Mouse (Mus musculus): ENCODE measurements at regions not wholly inside any gene's neighbourhood (a gene's known extent, or its start where the extent isn't known, plus 50 kb on each side); places are given as distances from the start of the nearest gene placed in this dataset.

DNA sequence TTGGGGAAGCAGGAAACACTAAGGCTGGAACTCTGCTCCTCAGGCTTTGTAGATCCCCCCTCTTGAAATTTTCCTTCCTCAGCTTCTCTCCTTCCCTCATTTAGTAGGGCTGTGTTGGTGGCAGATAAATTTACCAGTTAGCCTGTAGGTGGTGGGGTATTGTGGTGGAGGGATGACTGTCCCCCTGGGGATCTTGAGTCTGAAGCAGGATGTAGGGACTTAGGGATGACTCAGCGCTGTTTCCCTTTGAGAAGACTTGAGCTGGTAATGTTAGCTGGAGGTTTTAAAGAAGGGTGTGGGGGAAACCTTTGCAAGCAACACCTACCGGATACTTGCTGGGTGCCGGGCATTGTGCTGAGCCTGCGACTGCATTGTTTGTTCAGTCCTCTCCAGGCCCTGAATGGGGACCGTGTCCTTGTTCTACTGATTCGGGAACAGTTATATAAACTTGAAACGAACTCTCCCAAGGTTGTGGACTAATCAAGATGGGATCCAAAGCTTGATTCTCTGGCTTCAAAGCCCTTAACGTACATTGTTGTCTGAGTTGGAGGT, 115.5 kb upstream of the Fstl4 start:
- 43% methylated on average over 8 of the region's 8 CpGs for WGBS

DNA sequence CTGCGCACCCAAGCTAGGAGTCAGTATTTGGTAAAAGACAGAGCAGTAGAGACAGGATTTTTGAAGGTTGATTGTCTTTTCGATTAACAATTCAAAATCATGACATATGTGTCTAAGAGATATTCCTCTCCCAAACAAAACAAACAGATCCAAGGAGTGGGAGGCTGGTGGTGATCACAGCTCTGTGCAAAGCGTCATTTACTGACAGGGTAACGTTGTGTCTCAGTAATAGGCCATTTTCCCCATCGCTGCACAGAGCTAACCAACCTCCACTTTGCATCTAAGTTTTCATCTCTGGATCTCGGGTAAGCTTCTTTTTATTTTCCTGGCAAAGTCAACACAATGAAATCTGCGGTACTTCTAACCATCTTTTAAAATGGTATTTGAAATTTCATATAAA, 109.8 kb upstream of the Fstl4 start:
- 86% methylated on average over 7 of the region's 7 CpGs for WGBS
- Histone ChIP-seq H3K9ac (ENCODE audit: low read depth, low read length) (no peak overlapping the region), H3K36me3 (ENCODE audit: control insufficient read depth, insufficient read depth, low read length) (no peaks in the 10 kb centered on the region), H3K27ac (replicated peaks; ENCODE audit: insufficient read depth, low read depth, low read length) (no peak overlapping the region), H3K79me2 (ENCODE audit: control insufficient read depth, insufficient read depth, low read length) (no peaks in the 10 kb centered on the region), H3K4me3 (ENCODE audit: insufficient read depth, low read depth, low read length) (no peak overlapping the region), H3K27me3 (ENCODE audit: control insufficient read depth, insufficient read depth, low read length) (no peaks in the 10 kb centered on the region), H3K4me1 (ENCODE audit: control insufficient read depth, insufficient read depth, low read length) (no peaks in the 10 kb centered on the region)
- no peak for DNase-seq (ENCODE audit: extremely low read depth, low read depth, low spot score)
- TF ChIP-seq CTCF (IDR thresholded peaks at IDR 0.05; ENCODE audit: low read depth, low read length) (no peak), POLR2A (IDR thresholded peaks at IDR 0.05; ENCODE audit: extremely low read depth, insufficient read depth, low read length) (no peak)

More for the DNA sequence above, 115.5 kb upstream of the Fstl4 start:
- H3K79me2 ChIP-seq (ENCODE audit: control insufficient read depth, insufficient read depth, low read length) = no peaks in the 10 kb centered on the region
- no peak overlapping the region for H3K27ac ChIP-seq (replicated peaks; ENCODE audit: insufficient read depth, low read depth, low read length)
- H3K4me3 ChIP-seq (ENCODE audit: insufficient read depth, low read depth, low read length) = no peak overlapping the region
- H3K9ac ChIP-seq (ENCODE audit: low read depth, low read length) = no peak overlapping the region
- H3K4me1 ChIP-seq (ENCODE audit: control insufficient read depth, insufficient read depth, low read length) = no peaks in the 10 kb centered on the region
- DNase-seq (ENCODE audit: extremely low read depth, low read depth, low spot score) = no peak
- no peaks in the 10 kb centered on the region for H3K27me3 ChIP-seq (ENCODE audit: control insufficient read depth, insufficient read depth, low read length)
- TF ChIP-seq POLR2A (IDR thresholded peaks at IDR 0.05; ENCODE audit: extremely low read depth, insufficient read depth, low read length) (no peak), CTCF (IDR thresholded peaks at IDR 0.05; ENCODE audit: low read depth, low read length) (no peak)
- no peaks in the 10 kb centered on the region for H3K36me3 ChIP-seq (ENCODE audit: control insufficient read depth, insufficient read depth, low read length)

DNA sequence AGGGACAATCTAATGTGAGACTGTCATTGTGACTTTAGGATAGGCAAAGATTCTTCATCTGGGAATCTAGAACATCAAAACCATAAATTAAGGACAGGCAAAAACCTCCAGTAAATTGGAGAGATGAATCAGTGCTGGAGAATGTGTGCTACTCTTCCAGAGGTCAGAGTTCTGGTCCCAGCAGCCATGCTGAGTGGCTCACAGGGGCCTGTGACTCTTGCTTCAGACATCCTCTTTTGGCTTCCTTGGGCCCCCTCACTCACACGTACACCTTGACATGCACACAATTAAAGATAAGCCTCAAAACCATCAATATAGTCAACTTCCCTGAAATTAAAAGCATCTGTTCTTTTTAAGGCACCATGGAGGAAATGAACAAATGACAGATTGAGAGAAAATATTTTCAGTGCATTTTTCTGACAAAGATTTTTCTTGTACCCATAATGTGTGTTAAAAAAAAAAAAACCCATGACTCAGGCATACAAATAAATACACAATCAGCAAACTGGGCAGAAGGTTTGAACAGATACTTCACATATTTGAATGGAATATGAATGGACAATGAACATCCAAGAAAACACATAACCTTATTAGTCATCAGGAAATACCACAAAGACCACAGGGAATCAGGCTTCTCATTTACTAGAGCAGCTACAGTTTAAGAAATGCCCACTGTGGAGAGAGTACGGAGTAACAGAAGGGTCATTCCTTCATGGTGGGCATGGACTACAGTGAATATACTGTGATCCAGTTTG, 108.5 kb upstream of the Fstl4 start:
- Histone ChIP-seq H3K36me3 (ENCODE audit: control insufficient read depth, insufficient read depth, low read length) (no peaks in the 10 kb centered on the region), H3K27me3 (ENCODE audit: control insufficient read depth, insufficient read depth, low read length) (no peaks in the 10 kb centered on the region), H3K27ac (replicated peaks; ENCODE audit: insufficient read depth, low read depth, low read length) (no peak overlapping the region), H3K4me3 (ENCODE audit: insufficient read depth, low read depth, low read length) (no peak overlapping the region), H3K79me2 (ENCODE audit: control insufficient read depth, insufficient read depth, low read length) (no peaks in the 10 kb centered on the region), H3K4me1 (ENCODE audit: control insufficient read depth, insufficient read depth, low read length) (no peaks in the 10 kb centered on the region), H3K9ac (ENCODE audit: low read depth, low read length) (no peak overlapping the region)
- TF ChIP-seq CTCF (IDR thresholded peaks at IDR 0.05; ENCODE audit: low read depth, low read length) (no peak), POLR2A (IDR thresholded peaks at IDR 0.05; ENCODE audit: extremely low read depth, insufficient read depth, low read length) (no peak)
- DNase-seq (ENCODE audit: extremely low read depth, low read depth, low spot score) = no peak
- WGBS = 72% methylated on average over 2 of the region's 2 CpGs

DNA sequence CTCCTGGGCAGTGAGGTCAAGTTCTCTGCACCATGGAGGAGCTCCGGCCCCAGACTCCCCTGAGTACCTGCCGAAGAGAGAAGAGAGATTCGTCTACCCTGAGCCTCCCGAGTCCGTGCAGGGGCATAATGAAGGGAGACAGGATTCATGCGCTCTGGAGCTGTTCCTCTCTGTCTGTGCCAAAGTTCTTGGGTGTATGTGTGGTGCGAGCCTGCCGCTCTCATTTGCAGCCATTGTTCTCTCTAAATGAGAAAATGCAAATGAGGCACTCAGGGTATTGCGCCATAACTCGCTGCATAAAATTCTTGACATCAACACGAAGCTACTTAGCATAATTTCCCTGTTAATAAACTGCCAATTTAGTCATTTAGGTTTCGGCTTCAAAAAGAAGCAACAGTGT, 103.2 kb upstream of the Fstl4 start:
- no peak overlapping the region for H3K9ac ChIP-seq (ENCODE audit: low read depth, low read length)
- H3K27ac ChIP-seq (replicated peaks; ENCODE audit: insufficient read depth, low read depth, low read length) = no peak overlapping the region
- H3K79me2 ChIP-seq (ENCODE audit: control insufficient read depth, insufficient read depth, low read length) = no peaks in the 10 kb centered on the region
- no peaks in the 10 kb centered on the region for H3K4me1 ChIP-seq (ENCODE audit: control insufficient read depth, insufficient read depth, low read length)
- TF ChIP-seq CTCF (IDR thresholded peaks at IDR 0.05; ENCODE audit: low read depth, low read length) = no peak
- TF ChIP-seq POLR2A (IDR thresholded peaks at IDR 0.05; ENCODE audit: extremely low read depth, insufficient read depth, low read length) = no peak
- H3K36me3 ChIP-seq (ENCODE audit: control insufficient read depth, insufficient read depth, low read length) = no peaks in the 10 kb centered on the region
- 86% methylated on average over 12 of the region's 12 CpGs for WGBS
- H3K27me3 ChIP-seq (ENCODE audit: control insufficient read depth, insufficient read depth, low read length) = no peaks in the 10 kb centered on the region
- no peak for DNase-seq (ENCODE audit: extremely low read depth, low read depth, low spot score)
- H3K4me3 ChIP-seq (ENCODE audit: insufficient read depth, low read depth, low read length) = no peak overlapping the region

DNA sequence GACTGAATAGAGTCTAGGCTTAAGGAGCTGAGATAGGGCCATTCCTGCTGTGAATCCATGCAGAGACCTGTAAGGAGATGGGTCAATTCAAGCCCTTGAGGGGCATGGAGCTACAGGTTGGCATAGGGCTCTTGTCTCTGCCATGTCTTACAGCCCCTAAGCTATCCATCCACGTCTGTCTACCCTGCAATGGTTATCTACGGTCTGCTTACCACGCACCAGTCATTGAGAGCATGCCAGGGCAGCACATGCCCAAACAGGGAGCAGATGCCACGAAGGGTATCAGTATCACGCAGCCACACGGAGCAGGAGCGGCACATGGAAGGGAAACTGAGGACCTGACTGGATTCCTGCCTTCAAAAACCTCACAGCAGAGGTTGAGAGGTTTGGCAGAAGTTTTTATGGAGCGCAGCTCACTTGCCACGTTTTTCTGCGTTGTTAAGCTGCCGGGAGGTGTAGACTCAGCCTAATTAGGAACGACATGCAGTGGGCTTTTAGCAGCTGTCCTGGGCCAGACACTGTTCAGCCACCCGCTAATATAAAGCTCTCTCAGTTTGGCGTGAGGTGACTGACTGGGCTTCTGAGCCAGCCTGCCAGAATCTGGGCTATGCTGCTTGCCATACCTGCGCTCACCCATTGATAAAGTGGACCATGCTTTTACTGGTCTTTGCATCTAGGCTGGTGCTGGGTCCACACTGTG, 102.4 kb upstream of the Fstl4 start:
- no peak overlapping the region for H3K27ac ChIP-seq (replicated peaks; ENCODE audit: insufficient read depth, low read depth, low read length)
- TF ChIP-seq POLR2A (IDR thresholded peaks at IDR 0.05; ENCODE audit: extremely low read depth, insufficient read depth, low read length) (no peak), CTCF (IDR thresholded peaks at IDR 0.05; ENCODE audit: low read depth, low read length) (no peak)
- WGBS = 83% methylated on average over 15 of the region's 15 CpGs

More for the DNA sequence above, 102.4 kb upstream of the Fstl4 start:
- Histone ChIP-seq H3K4me1 (ENCODE audit: control insufficient read depth, insufficient read depth, low read length) (no peaks in the 10 kb centered on the region), H3K4me3 (ENCODE audit: insufficient read depth, low read depth, low read length) (no peak overlapping the region), H3K9ac (ENCODE audit: low read depth, low read length) (no peak overlapping the region), H3K36me3 (ENCODE audit: control insufficient read depth, insufficient read depth, low read length) (no peaks in the 10 kb centered on the region), H3K79me2 (ENCODE audit: control insufficient read depth, insufficient read depth, low read length) (no peaks in the 10 kb centered on the region), H3K27me3 (ENCODE audit: control insufficient read depth, insufficient read depth, low read length) (no peaks in the 10 kb centered on the region)
- no peak for DNase-seq (ENCODE audit: extremely low read depth, low read depth, low spot score)
